Mouse (Mus musculus) forebrain, postnatal 0 days (tissue): ENCODE measurements around the gene Dchs1. TPM values are rescaled to one million over a fixed set of nuclear protein-coding genes. Genes with fewer than 3 reads are reported as not detected.
A peak's percentile ranks its signal among the peaks of the same experiment; 100 is the strongest.
"Not testable (repeated sequence)": the region's sequence is repeated elsewhere in the genome, so short reads cannot be mapped to it uniquely, and the experiment has no call there.

ENCODE experiments used
- ATAC-seq: fragments of 200-750 bp; cut with Nextera tagmentation; 2 replicates; pipeline ENCODE4 v1.8.0; 2017; ENCODE audit warnings: mild to moderate bottlenecking, moderate library complexity
- DNase-seq: peaks from one replicate; pipeline ENCODE4 v3.0.0-alpha.2; 2015
- H3K27ac ChIP-seq: fragments of 300-500 bp; sonication (generic); 2 replicates; pipeline ENCODE4 v1.5.1; 2014; ENCODE audit warnings: low read depth, mild to moderate bottlenecking, antibody characterized with exemption, low read length, moderate library complexity, mixed read lengths
- H3K27me3 ChIP-seq: fragments of 300-500 bp; sonication (generic); 2 replicates; pipeline ENCODE4 v1.6.1; 2014; ENCODE audit warnings: mild to moderate bottlenecking, low read length, mixed read lengths; ENCODE audit not compliant: insufficient read depth
- H3K36me3 ChIP-seq: fragments of 300-500 bp; sonication (generic); 2 replicates; pipeline ENCODE4 v1.6.1; 2014; ENCODE audit warnings: mild to moderate bottlenecking, moderate library complexity; ENCODE audit not compliant: insufficient read depth
- H3K4me1 ChIP-seq: fragments of 300-500 bp; sonication (generic); 2 replicates; pipeline ENCODE4 v1.6.1; 2014; ENCODE audit warnings: antibody characterized with exemption; ENCODE audit not compliant: insufficient read depth
- H3K4me2 ChIP-seq: fragments of 300-500 bp; sonication (generic); 2 replicates; pipeline ENCODE4 v1.6.1; 2014; ENCODE audit warnings: low read depth, mild to moderate bottlenecking, moderate library complexity
- H3K4me3 ChIP-seq: fragments of 300-500 bp; sonication (generic); 2 replicates; pipeline ENCODE4 v1.5.1; 2014; ENCODE audit warnings: low read depth, low read length, mixed read lengths
- H3K9ac ChIP-seq: fragments of 300-500 bp; sonication (generic); 2 replicates; pipeline ENCODE4 v1.6.1; 2014; ENCODE audit warnings: mild to moderate bottlenecking
- H3K9me3 ChIP-seq: fragments of 300-500 bp; sonication (generic); 2 replicates; pipeline ENCODE4 v1.6.1; 2016; ENCODE audit warnings: low read length
- CTCF ChIP-seq: sonication (generic); IDR thresholded peaks from 2 replicates; pipeline ENCODE4 v1.5.1; 2016; ENCODE audit warnings: antibody characterized with exemption, control low read depth, low read depth
- WGBS: fragments of 180-500 bp; shearing (Covaris S2); extraction: QIAGEN DNeasy Blood & Tissue Kit; methylation state at CpG from one replicate; pipeline ENCODE4 v1.1.7; 2014; 5-methylcytosine and 5-hydroxymethylcytosine counted together
- polyA plus RNA-seq: library from polyadenylated mRNA; unstranded; fragments of >200 nt; fragmentation: Nextera tagmentation; extraction: Ambion mirVana; gene quantifications from 2 replicates; pipeline ENCODE4 v1.2.1, GENCODE M21; 2015
- total RNA-seq: library from RNA; depleted of rRNA; stranded (reverse); fragments of >200 nt; gene quantifications from 2 replicates; pipeline ENCODE4 v1.2.3, GENCODE M21; 2014

The Dchs1 gene
- total and polyA plus RNA-seq, 2 experiments from 2014 or later, result 8.0 to 98.7 TPM

DNA sequence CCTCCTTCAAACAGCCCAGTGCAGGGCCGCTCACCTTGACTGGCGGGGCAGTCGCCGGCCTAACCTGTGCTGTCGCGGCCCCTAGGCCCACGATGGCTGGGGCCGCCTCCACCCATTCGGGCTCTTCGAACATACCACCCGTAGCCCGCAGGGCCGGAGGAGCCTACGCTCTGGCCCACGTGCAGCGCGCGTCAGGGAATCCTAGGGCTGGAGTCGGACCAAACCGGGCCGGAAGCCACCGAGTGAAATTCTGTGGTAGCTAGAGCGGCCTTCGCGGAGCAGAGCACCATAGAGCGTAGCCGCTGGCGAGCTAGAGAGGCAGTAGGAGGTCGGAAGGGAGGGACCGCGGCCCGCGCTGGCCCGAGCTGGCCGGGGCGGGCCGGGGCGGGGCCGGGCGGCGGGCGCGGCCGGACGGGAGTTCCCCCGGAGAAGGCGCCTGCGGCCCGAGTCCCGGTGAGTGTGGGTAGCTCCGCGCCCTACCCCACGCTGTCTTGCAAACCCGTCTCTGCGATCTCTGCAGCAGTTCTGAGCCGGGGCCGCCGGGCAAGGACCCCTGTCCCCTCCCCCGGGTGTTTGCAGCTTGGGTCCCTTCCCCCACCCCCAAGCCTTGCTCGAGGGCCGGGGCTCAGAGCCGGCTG lies 51.1 kb downstream of the Dchs1 start, which contains the start of gene Ilk:
Ilk (plus strand) TSS at position 329 of the 638 bp plus-strand sequence.
- Histone ChIP-seq H3K36me3 (peaks cover 47% of the 10 kb centered on the region), H3K4me1 (peaks cover 9% of the 10 kb centered on the region), H3K27ac (peak within 1 kb of the TSS; percentile 71), H3K9me3 (no peaks in the 10 kb centered on the region), H3K27me3 (no peaks in the 10 kb centered on the region), H3K4me3 (peak within 1 kb of the TSS; percentile 81), H3K4me2 (peak within 1 kb of the TSS; percentile 96), H3K9ac (peak within 1 kb of the TSS; percentile 74)
- TF ChIP-seq CTCF, result no peak
- peak; percentile 97 for ATAC-seq
- 1% methylated on average over 48 of the region's 62 CpGs for WGBS
- peak; percentile 92 for DNase-seq

DNA sequence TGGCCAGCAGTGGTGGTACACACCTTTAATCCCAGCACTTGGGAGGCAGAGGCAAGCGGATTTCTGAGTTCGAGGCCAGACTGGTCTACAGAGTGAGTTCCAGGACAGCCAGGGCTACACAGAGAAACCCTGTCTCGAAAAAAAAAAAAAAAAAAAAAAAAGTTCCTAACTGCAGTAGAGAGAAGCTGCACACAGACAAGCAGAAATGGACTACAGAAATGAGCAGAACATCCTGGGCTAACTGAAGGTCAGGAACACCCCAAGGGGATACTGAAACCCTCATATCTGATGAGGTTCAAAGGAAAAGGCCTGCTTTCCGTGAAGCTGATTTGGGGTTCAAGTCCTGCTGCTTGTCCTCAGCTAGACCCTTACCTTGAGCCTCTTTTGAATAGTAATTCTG lies 52.0 kb downstream of the Dchs1 start:
- not testable (repeated sequence) for H3K9me3 ChIP-seq, ATAC-seq, DNase-seq, H3K4me1 ChIP-seq, H3K27me3 ChIP-seq, H3K27ac ChIP-seq
- Histone ChIP-seq H3K4me3 (peak overlapping the region; percentile 81), H3K9ac (peak overlapping the region; percentile 74; the same call in 1 of the 2 replicates), H3K36me3 (peaks cover 46% of the 10 kb centered on the region), H3K4me2 (peak overlapping the region; percentile 96)
- 45% methylated on average over 4 of the region's 4 CpGs for WGBS

DNA sequence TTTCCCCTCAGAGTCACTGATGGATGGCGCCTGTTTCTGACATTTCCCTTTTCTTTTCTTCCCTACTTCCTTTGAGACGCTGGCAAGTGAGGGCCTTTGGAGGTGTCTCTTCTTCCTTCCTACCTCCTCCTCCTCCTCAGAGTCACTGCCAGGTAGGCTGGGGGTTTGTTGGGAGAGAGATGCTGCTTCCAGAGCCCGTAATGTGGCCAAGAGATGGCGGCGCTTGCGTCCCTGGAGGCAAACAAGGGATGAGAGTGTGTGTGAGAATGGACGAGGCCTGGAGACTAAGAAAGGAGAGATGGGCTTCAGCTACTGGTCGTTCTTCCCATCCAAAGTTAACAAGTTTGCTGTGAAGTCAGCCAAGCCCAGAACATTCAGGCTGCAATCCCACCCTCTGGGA lies 52.6 kb downstream of the Dchs1 start:
- no peak for TF ChIP-seq CTCF

DNA sequence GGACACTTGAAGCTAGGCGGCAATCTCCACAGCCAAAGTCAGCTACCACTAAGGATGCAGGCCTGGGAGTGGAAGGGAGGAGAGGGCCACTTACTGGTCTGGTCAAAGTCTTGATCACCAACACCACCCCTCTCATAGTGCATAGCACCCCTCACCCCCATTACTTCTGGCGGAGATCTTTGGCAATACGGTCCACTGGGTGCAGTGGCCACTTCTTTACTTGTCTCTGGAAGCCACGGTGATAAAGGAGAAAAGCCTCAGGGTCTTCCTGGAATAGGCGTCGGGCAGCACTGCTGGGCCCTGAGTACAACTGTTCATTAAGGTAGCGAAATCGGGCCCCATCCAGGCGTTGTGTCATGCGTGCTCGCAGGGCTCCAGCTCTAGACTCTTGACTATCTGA lies 53.6 kb downstream of the Dchs1 start:
- DNase-seq (no peak), ATAC-seq (no peak)
- no peaks in the 10 kb centered on the region for H3K9me3 ChIP-seq
- 97% methylated on average over 11 of the region's 11 CpGs for WGBS
- no peak overlapping the region for H3K4me3 ChIP-seq
- peaks cover 9% of the 10 kb centered on the region for H3K4me1 ChIP-seq
- H3K27me3 ChIP-seq, result no peaks in the 10 kb centered on the region
- peaks cover 37% of the 10 kb centered on the region for H3K36me3 ChIP-seq
- H3K4me2 ChIP-seq, result no peak overlapping the region
- no peak overlapping the region for H3K27ac ChIP-seq
- H3K9ac ChIP-seq, result no peak overlapping the region
- TF ChIP-seq CTCF, result no peak

More for the DNA sequence above, 52.6 kb downstream of the Dchs1 start:
- H3K27ac ChIP-seq, result no peak overlapping the region
- H3K4me2 ChIP-seq, result no peak overlapping the region
- ATAC-seq (no peak), DNase-seq (no peak)
- H3K9me3 ChIP-seq, result no peaks in the 10 kb centered on the region
- no peak overlapping the region for H3K4me3 ChIP-seq
- H3K27me3 ChIP-seq, result no peaks in the 10 kb centered on the region
- 88% methylated on average over 8 of the region's 8 CpGs for WGBS
- peaks cover 9% of the 10 kb centered on the region for H3K4me1 ChIP-seq
- H3K36me3 ChIP-seq, result peaks cover 40% of the 10 kb centered on the region
- no peak overlapping the region for H3K9ac ChIP-seq

DNA sequence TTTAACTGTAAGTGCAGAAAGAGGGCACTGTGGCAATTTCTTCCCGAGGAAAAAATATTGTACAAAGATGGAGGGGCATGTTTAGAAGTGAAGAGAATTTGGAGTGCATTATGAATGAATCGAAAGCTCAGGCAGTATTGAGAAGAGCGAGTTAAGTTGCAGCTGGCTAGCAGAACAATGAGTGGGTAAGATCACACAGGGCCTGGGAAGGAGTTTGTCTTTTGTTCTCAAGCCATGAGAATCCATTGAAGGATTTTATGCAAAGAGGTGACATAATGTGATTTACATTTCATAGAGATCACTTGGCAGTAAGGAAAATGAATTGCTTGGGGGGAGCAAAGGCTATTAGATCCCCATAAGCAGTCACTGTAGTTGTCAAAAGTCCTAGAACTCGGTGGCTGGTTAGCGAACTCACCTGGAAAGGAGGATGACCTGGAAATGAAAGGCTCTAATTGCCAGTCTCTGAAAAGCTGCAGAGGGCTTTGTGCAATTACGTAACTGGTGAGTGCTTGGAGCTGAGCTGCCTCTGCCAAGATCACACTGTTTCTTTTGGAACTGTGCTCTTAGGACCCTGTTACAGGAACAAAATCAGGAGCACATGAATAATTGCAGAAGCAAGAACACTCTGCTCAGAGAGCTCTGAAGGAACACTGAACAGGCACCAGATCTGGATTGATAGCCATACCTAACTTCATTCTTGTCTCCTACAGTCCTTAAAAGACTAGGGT lies 58.6 kb downstream of the Dchs1 start:
- WGBS, result 18% methylated on average over 6 of the region's 6 CpGs
- Histone ChIP-seq H3K4me3 (no peak overlapping the region), H3K4me1 (no peaks in the 10 kb centered on the region), H3K27ac (peak overlapping the region; percentile 60), H3K27me3 (no peaks in the 10 kb centered on the region), H3K9ac (0 out of 2 replicates have a peak overlapping the region, but pooled peaks have one; percentile 10), H3K9me3 (no peaks in the 10 kb centered on the region), H3K36me3 (peaks cover 33% of the 10 kb centered on the region), H3K4me2 (no peak overlapping the region; the same call in 1 of the 2 replicates)
- ATAC-seq (peak; percentile 63), DNase-seq (peak; percentile 55)
- TF ChIP-seq CTCF, result no peak

DNA sequence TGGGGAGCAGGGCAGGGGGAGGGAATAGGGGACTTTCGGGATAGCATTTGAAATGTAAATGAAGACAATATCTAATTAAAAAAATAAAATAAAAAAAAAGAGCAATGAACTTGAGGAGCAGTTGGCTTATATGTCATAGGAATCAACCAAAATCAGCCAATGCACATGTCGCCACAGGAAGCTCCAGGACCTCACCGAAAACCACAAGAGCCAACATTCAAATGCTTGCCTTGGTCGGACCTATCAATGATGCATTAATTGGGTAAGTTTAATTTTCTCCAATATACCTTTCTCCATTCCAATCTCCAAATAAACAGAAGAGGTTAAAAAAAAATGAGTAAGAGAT lies 60.5 kb downstream of the Dchs1 start:
- WGBS, result 96% methylated on average over 4 of the region's 4 CpGs
- H3K27me3 ChIP-seq, result no peaks in the 10 kb centered on the region

More for the DNA sequence above, 60.5 kb downstream of the Dchs1 start:
- ATAC-seq (no peak), DNase-seq (no peak)
- H3K4me3 ChIP-seq, result no peak overlapping the region
- H3K4me1 ChIP-seq, result no peaks in the 10 kb centered on the region
- TF ChIP-seq CTCF, result no peak
- no peak overlapping the region for H3K9ac ChIP-seq
- no peak overlapping the region for H3K27ac ChIP-seq
- H3K36me3 ChIP-seq, result peaks cover 15% of the 10 kb centered on the region
- no peaks in the 10 kb centered on the region for H3K9me3 ChIP-seq
- H3K4me2 ChIP-seq, result no peak overlapping the region
